Mouse (Mus musculus) monocyte, adult 59 days (primary cell): Measurements from ENCODE around the gene Drd4. TPM values are rescaled to one million over a fixed set of nuclear protein-coding genes. Genes with fewer than 3 reads are reported as not detected.

Experiments
- total RNA-seq, 2 experiments: library from RNA; stranded (reverse); gene quantifications; one replicate each; pipeline ENCODE4 v1.2.4; 2023

Drd4 gene
- not detected for total RNA-seq

GRCm38 (mm10) chr7:141291921-141292582, at the start of gene Drd4:
TSS of gene Drd4 (plus strand) at chr7:141292006.

GRCm38 (mm10) chr7:141265739-141266561, 25.9 kb upstream of the Drd4 start, which contains the start of gene Irf7:
TSS of gene Irf7 (minus strand) at chr7:141266481.

GRCm38 (mm10) chr7:141276546-141276945, 15.3 kb upstream of the Drd4 start, which contains the start of gene Cdhr5:
TSS of gene Cdhr5 (minus strand) at chr7:141276786.

GRCm38 (mm10) chr7:141278766-141279590, 12.8 kb upstream of the Drd4 start, which contains the start of gene Sct:
TSS of gene Sct (minus strand) at chr7:141279133.

GRCm38 (mm10) chr7:141327469-141328372, 35.9 kb downstream of the Drd4 start, which contains the start of the genes Deaf1 and Tmem80:
TSS of gene Deaf1 (minus strand) at chr7:141327690.
TSS of gene Tmem80 (plus strand) at chr7:141327739.

GRCm38 (mm10) chr7:141338576-141339131, 46.8 kb downstream of the Drd4 start, which contains the start of gene Eps8l2:
TSS of gene Eps8l2 (plus strand) at chr7:141338880.

Other genes starting within 250 kb of the Drd4 start
- under 1 TPM in 1 of 2 experiments, not detected in 1; 0.27 TPM for gene B4galnt4, start 230.9 kb upstream of the Drd4 start, total RNA-seq
- gene Pkp3, start 213.8 kb upstream of the Drd4 start, total RNA-seq: 1 to 10 TPM; 5.5 to 7.9 TPM
- 1 to 10 TPM; 3.8 to 9.0 TPM for gene Sigirr, start 191.4 kb upstream of the Drd4 start, total RNA-seq
- not detected for gene Ano9, start 174.2 kb upstream of the Drd4 start, total RNA-seq
- gene Ptdss2, start 169.6 kb upstream of the Drd4 start, total RNA-seq: 1 to 10 TPM; 6.3 to 8.8 TPM
- gene Rnh1, start 119.1 kb upstream of the Drd4 start, total RNA-seq: 100 to 1,000 TPM; 144 to 160 TPM
- gene Hras, start 98.0 kb upstream of the Drd4 start, total RNA-seq: 10 to 100 TPM; 24.5 to 27.3 TPM
- 1 to 10 TPM; 5.6 to 6.2 TPM for gene Lrrc56, start 97.8 kb upstream of the Drd4 start, total RNA-seq
- not detected for gene Lmntd2, start 77.9 kb upstream of the Drd4 start, total RNA-seq
- 1 to 10 TPM; 1.8 to 2.8 TPM for gene Rassf7, start 76.1 kb upstream of the Drd4 start, total RNA-seq
- 100 to 1,000 TPM; 109 to 116 TPM for gene Phrf1, start 63.2 kb upstream of the Drd4 start, total RNA-seq
- 100 to 1,000 TPM; 105 to 145 TPM for gene Irf7, start 25.5 kb upstream of the Drd4 start, total RNA-seq
- not detected for gene Cdhr5, start 15.2 kb upstream of the Drd4 start, total RNA-seq
- not detected for gene Sct, start 12.9 kb upstream of the Drd4 start, total RNA-seq
- gene Deaf1, start 35.7 kb downstream of the Drd4 start, total RNA-seq: 10 to 100 TPM; 30.2 to 30.5 TPM
- 1 to 10 TPM; 5.4 to 7.1 TPM for gene Tmem80, start 35.7 kb downstream of the Drd4 start, total RNA-seq
- gene Eps8l2, start 46.9 kb downstream of the Drd4 start, total RNA-seq: not detected
- gene Taldo1, start 100.2 kb downstream of the Drd4 start, total RNA-seq: 100 to 1,000 TPM; 469 to 488 TPM
- gene Gatd1, start 122.1 kb downstream of the Drd4 start, total RNA-seq: 10 to 100 TPM; 28.9 to 32.7 TPM
- not detected for gene Cend1, start 137.5 kb downstream of the Drd4 start, total RNA-seq
- gene Slc25a22, start 145.9 kb downstream of the Drd4 start, total RNA-seq: 10 to 100 TPM; 34.3 to 35.9 TPM
- 1 to 10 TPM; 2.6 to 3.8 TPM for gene Pidd1, start 152.0 kb downstream of the Drd4 start, total RNA-seq
- 1,000 to 10,000 TPM; 1,146 to 1,432 TPM for gene Rplp2, start 155.4 kb downstream of the Drd4 start, total RNA-seq
- gene Pnpla2, start 163.2 kb downstream of the Drd4 start, total RNA-seq: 100 to 1,000 TPM; 126 to 136 TPM
- gene Cracr2b, start 169.1 kb downstream of the Drd4 start, total RNA-seq: 10 to 100 TPM; 15.0 to 17.3 TPM
- 10 to 100 TPM; 17.8 to 21.7 TPM for gene Cd151, start 175.4 kb downstream of the Drd4 start, total RNA-seq
- 10 to 100 TPM; 16.3 to 17.3 TPM for gene Polr2l, start 183.1 kb downstream of the Drd4 start, total RNA-seq
- gene Tspan4, start 183.2 kb downstream of the Drd4 start, total RNA-seq: 10 to 100 TPM; 34.5 to 39.3 TPM
- gene Chid1, start 247.9 kb downstream of the Drd4 start, total RNA-seq: 10 to 100 TPM; 31.4 to 38.5 TPM